Mouse (Mus musculus) cerebellum, adult 2 months (tissue): ENCODE results near the gene Cisd1.

Source experiments
- CTCF ChIP-seq: fragments of 200-500 bp; IDR thresholded peaks from 2 replicates; pipeline ENCODE4 v1.5.1; 2011; ENCODE audit warnings: low read depth, mild to moderate bottlenecking, control low read depth, low read length, moderate library complexity, borderline replicate concordance; ENCODE audit not compliant: insufficient read depth
- POLR2A ChIP-seq: fragments of 200-500 bp; IDR thresholded peaks from 2 replicates; pipeline ENCODE4 v1.6.1; 2011; ENCODE audit warnings: low read length, control low read depth, borderline replicate concordance; ENCODE audit not compliant: insufficient read depth

DNA sequence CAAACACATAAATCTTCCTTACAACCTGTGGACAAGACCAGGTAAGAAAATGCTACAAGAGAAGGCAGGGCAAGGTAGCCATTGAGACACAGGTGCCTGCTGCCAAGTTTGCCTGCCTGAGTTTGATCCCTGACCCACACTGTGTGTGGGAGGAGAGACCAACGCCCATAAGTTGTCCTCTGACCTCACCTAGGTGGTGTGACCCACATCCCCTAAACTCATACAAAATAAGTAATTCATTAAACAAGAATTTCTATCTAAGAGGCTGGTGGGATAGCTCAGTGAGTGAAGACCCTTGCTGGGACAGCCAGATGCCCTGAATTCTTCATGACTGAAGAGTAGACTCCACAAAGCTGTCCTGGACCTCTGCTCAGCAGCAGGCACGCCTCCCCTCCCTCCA, 4.6 kb downstream of the Cisd1 start:
- TF ChIP-seq CTCF (no peak), POLR2A (no peak)
